Mouse (Mus musculus): ENCODE data around the gene Lgi4.

DNA sequence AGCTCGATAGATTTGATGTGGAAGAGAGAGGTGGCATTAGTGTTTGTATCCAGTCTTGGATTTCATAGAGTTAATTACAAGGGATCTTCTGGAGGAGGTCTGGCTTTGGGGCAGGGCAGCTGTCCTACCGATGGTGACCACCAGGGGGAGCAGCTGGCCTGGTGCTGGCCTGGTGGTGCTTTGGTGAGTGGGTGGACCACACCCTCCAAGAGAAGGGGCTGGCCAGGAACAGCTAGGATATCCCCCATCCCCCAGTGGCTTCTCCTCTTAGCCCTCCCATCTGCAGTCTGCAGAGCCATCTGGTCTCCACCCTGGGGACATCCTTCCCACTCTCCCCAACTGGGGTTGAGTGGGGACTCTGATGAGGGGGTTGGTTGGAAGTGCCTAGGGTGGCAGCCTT lies at the start of gene Lgi4:
- TF ChIP-seq CTCF (IDR thresholded peaks at IDR 0.05; ENCODE audit: low read depth, low read length) (peak; percentile 98), POLR2A (IDR thresholded peaks at IDR 0.05; ENCODE audit: extremely low read depth, insufficient read depth, low read length) (no peak)
